Mouse (Mus musculus) cerebellum, adult 2 months (tissue): ENCODE measurements around the gene BC035044. TPM values are rescaled to one million over a fixed set of nuclear protein-coding genes. Genes with fewer than 3 reads are reported as not detected.

Experiments used
- DNase-seq, 2 experiments: peaks; one replicate each; pipeline ENCODE4 v3.0.0; 2021
- H3K27ac ChIP-seq: fragments of 200-500 bp; 2 replicates; pipeline ENCODE4 v1.5.1; 2012; ENCODE audit warnings: low read length, control low read depth, inconsistent platforms; ENCODE audit not compliant: insufficient read depth
- H3K27me3 ChIP-seq: fragments of 200-500 bp; 2 replicates; pipeline ENCODE4 v1.6.1; 2012; ENCODE audit warnings: inconsistent platforms, mild to moderate bottlenecking, low read length, moderate library complexity; ENCODE audit not compliant: control insufficient read depth, insufficient read depth
- H3K4me1 ChIP-seq: fragments of 200-500 bp; 2 replicates; pipeline ENCODE4 v1.6.1; 2011; ENCODE audit warnings: low read length; ENCODE audit not compliant: control insufficient read depth, insufficient read depth
- H3K4me3 ChIP-seq: fragments of 200-500 bp; replicated peaks from 2 replicates; pipeline ENCODE3; 2011; ENCODE audit warnings: mild to moderate bottlenecking, low read depth, low read length, control low read depth; ENCODE audit not compliant: insufficient read depth
- CTCF ChIP-seq: fragments of 200-500 bp; IDR thresholded peaks from 2 replicates; pipeline ENCODE4 v1.5.1; 2011; ENCODE audit warnings: low read depth, mild to moderate bottlenecking, control low read depth, low read length, moderate library complexity, borderline replicate concordance; ENCODE audit not compliant: insufficient read depth
- POLR2A ChIP-seq: fragments of 200-500 bp; IDR thresholded peaks from 2 replicates; pipeline ENCODE4 v1.6.1; 2011; ENCODE audit warnings: low read length, control low read depth, borderline replicate concordance; ENCODE audit not compliant: insufficient read depth
- WGBS: fragments of 180-500 bp; shearing (Covaris S2); methylation state at CpG from one replicate; pipeline ENCODE4 v1.1.7; 2018; 5-methylcytosine and 5-hydroxymethylcytosine counted together
- polyA plus RNA-seq: library from polyadenylated mRNA; depleted of rRNA; stranded (reverse); fragments of >200 nt; gene quantifications from 2 replicates; pipeline ENCODE4 v1.2.3, GENCODE M21; 2012

BC035044 gene
- polyA plus RNA-seq, 1 experiment = 0.79 TPM

DNA sequence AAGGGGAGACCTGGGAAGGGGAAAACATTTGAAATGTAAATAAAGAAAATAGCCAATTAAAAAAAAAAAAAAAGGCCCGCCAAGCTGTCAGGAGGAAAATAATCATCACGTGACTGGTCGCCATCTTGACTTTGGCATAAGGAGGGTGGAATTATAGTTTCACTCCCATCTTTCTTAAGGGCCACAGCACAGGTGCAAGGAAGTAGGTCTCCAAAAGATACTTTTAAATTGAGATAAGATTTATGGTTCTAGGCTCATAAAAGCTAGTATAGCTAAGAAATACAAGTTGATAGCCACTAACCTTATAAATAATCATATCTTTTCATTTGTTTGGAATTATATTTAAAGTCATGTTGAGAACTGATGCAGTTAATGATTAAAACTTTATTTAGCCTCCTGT is 36.0 kb downstream of the BC035044 start:
- no peak overlapping the region for H3K27ac ChIP-seq
- no peak for TF ChIP-seq POLR2A
- no peak for TF ChIP-seq CTCF
- 100% methylated on average over 3 of the region's 3 CpGs for WGBS

DNA sequence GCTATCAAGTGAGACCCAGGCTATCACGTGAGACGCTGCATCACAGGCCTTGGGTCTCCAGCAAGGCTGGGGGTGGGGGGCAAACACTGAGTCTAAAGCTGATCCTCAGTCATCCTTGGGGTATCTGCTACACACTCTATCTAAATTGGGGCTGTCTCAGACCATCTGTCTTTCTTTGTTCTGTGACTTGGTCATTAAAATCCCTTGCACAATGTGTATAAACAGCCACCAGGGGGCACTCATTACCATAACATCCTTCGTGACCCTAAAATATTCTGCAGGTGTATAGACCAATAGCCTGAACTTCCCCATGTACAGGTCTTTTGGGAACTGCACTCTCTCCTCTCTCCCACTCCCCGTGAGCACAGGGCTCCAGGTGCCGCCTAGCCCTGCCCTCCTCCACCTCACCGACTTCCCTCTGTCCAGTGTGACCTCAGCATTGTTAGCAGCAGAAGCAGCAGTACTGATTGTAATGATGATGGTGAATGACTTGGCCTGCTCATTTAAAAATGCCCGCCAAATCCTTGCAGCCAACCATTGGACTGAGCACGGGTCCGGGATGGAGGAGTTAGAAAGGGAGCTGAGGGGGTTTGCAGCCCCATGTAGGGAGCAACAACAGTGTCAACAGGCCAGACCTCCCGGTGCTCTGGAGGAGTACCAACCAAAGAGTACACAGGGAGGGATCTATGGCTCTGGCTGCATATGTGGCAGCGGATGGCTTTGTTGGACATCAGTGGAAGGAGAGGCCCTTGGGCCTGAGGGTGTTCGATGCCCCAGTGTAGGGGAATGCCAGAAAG is 36.7 kb downstream of the BC035044 start:
- DNase-seq = peak; percentile 42 to 61
- WGBS = 54% methylated on average over 12 of the region's 12 CpGs
- Histone ChIP-seq H3K4me3 (no peak overlapping the region), H3K27ac (no peak overlapping the region), H3K4me1 (no peaks in the 10 kb centered on the region), H3K27me3 (no peaks in the 10 kb centered on the region)
- TF ChIP-seq CTCF = peak; percentile 40; the same call in 1 of the 2 replicates
- TF ChIP-seq POLR2A = no peak

More for the DNA sequence above, 36.0 kb downstream of the BC035044 start:
- no peak for DNase-seq
- H3K4me1 ChIP-seq = no peaks in the 10 kb centered on the region
- no peaks in the 10 kb centered on the region for H3K27me3 ChIP-seq
- no peak overlapping the region for H3K4me3 ChIP-seq

- Histone ChIP-seq H3K4me3 (no peak overlapping the region), H3K27ac (no peak overlapping the region), H3K4me1 (no peaks in the 10 kb centered on the region), H3K27me3 (no peaks in the 10 kb centered on the region)
- TF ChIP-seq POLR2A (no peak), CTCF (no peak)
- no peak for DNase-seq
- WGBS = 93% methylated on average over 3 of the region's 3 CpGs
These were observed 38.2 kb downstream of the BC035044 start for GRCm38 (mm10) chr6:128852766-128853165.

GRCm38 (mm10) chr6:128851151-128851550 is 39.8 kb downstream of the BC035044 start:
- DNase-seq = no peak
- WGBS = 89% methylated on average over 2 of the region's 2 CpGs
- Histone ChIP-seq H3K4me3 (no peak overlapping the region), H3K4me1 (no peaks in the 10 kb centered on the region), H3K27ac (no peak overlapping the region), H3K27me3 (no peaks in the 10 kb centered on the region)
- TF ChIP-seq CTCF = no peak

DNA sequence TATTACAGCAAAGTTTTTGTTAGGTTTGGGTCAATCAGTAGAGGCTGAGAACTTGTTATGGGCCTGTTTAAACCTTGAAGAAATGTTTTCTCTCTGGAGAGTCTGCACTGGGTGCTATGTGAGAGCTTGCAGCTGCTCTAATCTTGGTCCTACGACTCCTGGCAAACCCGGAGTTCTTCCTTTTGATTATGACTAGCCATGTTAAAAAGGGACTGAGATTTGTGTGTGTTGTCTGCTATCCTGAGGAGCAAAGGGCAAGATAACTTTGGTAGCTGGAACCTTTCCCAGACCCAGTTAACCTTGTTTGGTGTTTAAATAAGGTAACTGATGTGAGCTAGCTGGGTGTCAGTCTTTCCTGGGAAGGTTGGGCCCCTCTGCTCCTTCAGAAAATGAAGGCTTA is 40.3 kb downstream of the BC035044 start:
- DNase-seq = no peak
- TF ChIP-seq POLR2A = no peak
- TF ChIP-seq CTCF = no peak
- H3K4me1 ChIP-seq = no peaks in the 10 kb centered on the region
- no peak overlapping the region for H3K27ac ChIP-seq
- 70% methylated on average over 2 of the region's 2 CpGs for WGBS
- no peak overlapping the region for H3K4me3 ChIP-seq
- no peaks in the 10 kb centered on the region for H3K27me3 ChIP-seq

GRCm38 (mm10) chr6:128849902-128850301 is 41.0 kb downstream of the BC035044 start:
- H3K27me3 ChIP-seq = no peaks in the 10 kb centered on the region
- no peaks in the 10 kb centered on the region for H3K4me1 ChIP-seq
- 45% methylated on average over 2 of the region's 2 CpGs for WGBS
- H3K27ac ChIP-seq = no peak overlapping the region
- no peak overlapping the region for H3K4me3 ChIP-seq
- peak; percentile 50; the same call in 1 of the 2 replicates for TF ChIP-seq CTCF
- TF ChIP-seq POLR2A = no peak
- DNase-seq = peak in 1 of 2 experiments; percentile 26

GRCm38 (mm10) chr6:128847401-128847800 is 43.5 kb downstream of the BC035044 start:
- WGBS = 89% methylated on average over 4 of the region's 4 CpGs
- Histone ChIP-seq H3K27me3 (no peaks in the 10 kb centered on the region), H3K4me3 (no peak overlapping the region), H3K27ac (no peak overlapping the region), H3K4me1 (no peaks in the 10 kb centered on the region)
- no peak for TF ChIP-seq POLR2A
- TF ChIP-seq CTCF = no peak
- DNase-seq = no peak

GRCm38 (mm10) chr6:128845998-128846542 is 44.9 kb downstream of the BC035044 start:
- DNase-seq = no peak
- H3K27me3 ChIP-seq = no peaks in the 10 kb centered on the region
- TF ChIP-seq POLR2A (no peak), CTCF (no peak)
- WGBS = 43% methylated on average over 9 of the region's 9 CpGs
- H3K27ac ChIP-seq = no peak overlapping the region
- no peaks in the 10 kb centered on the region; the same call in 1 of the 2 replicates for H3K4me1 ChIP-seq
- no peak overlapping the region for H3K4me3 ChIP-seq
